Mouse (Mus musculus) gastrocnemius, postnatal 25 days (tissue): ENCODE measurements around the gene Aldh4a1. TPM values are rescaled to one million over a fixed set of nuclear protein-coding genes. Genes with fewer than 3 reads are reported as not detected.
A peak's percentile ranks its signal among the peaks of the same experiment; 100 is the strongest.

Source experiments
- DNase-seq: peaks from one replicate; pipeline ENCODE4 v3.0.0; 2022
- total RNA-seq, 2 experiments: library from RNA; stranded (reverse); gene quantifications; 1 replicate in 1 of 2; 2 replicates in 1 of 2; pipeline ENCODE4 v1.2.3; 2021

Aldh4a1 gene
- total RNA-seq, 2 experiments from 2014 or later: 62.2 to 72.0 TPM

DNA sequence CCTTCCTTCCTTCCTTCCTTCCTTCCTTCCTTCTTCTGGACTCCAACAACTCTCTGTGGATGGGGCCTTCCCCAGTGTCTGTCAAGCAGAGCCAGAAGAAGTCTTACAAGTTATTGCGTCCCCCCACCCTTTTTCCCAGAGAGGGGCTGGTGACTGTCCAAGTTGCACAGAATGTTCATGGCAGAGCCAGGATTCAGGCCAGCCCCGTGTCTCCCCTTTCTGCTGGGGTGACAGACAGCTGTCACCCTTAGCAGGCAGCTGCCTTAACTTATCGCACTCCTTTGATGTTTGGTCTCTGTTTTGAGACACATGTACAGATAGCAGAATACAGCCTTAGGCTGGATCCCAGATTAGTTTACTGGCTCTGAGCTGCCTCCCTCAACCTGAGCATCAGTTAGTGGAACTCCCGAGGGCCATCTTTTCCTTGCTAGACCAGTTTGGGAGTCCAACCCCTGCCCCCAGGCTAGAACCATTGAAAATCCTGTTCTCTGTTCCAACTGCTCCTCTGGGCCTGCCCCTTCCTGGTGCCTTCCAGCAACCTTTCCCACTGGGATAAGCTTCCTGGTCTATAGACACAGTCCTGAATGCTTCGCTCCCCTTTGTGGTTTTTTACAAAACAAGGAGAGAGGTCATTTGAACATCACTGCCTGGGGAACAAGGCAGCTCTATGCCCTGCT lies 33.2 kb upstream of the Aldh4a1 start:
- DNase-seq: no peak

- DNase-seq: no peak
Observed at GRCm38 (mm10) chr4:139590446-139590845, 32.2 kb upstream of the Aldh4a1 start.

DNA sequence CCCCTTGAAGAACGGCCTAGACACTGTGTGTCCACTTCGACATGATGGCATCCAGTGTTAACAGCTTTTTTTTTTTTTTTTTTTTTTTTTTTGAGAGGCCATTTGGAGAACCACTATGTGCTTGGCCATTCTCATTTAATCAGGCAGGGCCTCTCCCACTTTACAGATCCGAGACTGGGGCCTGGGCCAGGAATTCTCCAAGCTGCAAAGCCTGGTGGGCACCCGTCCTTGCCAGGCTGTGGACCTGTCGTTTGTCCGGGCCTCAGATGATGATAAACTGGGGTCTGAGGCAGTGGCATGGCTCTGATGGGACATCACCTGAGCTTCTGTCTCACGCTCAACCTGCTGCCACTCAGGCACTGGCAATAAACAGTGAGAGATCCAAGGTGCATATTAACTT lies 29.8 kb upstream of the Aldh4a1 start:
- DNase-seq: no peak

DNA sequence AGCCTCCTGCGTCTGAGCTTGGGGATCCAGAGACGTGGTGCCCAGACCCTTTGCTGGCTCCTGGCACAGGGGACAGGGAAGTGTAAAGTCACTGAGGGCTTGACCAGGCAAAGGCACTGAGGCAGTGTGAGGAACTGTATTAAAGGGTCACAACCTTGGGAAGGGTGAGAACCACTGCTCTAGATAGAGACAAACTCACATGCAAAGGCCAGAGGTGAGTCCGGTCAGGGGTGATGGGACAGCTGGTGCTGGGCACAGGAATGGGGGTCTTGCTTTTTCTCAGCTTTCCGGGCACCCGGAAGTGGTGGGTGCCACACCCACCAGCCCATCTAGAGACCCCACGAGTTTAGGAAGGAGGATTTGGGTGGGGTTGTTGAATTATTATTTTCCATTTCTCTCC lies 29.3 kb upstream of the Aldh4a1 start:
- DNase-seq: no peak

DNA sequence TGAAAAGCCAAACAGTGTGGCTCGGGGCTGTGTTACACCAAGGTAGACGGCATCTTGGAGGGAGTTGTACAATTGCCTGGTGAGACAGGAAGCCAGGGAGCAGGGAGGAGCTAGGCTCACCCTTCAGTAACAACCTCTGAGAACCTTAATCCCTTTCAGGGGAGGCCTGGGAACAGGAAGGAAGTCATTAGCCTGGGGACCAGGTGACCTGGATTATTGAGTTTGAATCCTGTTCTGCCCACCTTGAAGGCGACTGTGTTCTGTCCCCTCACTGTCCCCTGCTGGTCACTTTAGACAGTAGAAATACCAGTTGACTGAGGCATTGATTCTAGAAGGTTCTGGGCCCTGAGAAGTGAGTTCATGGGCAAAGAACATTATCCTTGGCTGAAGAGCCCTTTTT lies 28.6 kb upstream of the Aldh4a1 start:
- DNase-seq: no peak

DNA sequence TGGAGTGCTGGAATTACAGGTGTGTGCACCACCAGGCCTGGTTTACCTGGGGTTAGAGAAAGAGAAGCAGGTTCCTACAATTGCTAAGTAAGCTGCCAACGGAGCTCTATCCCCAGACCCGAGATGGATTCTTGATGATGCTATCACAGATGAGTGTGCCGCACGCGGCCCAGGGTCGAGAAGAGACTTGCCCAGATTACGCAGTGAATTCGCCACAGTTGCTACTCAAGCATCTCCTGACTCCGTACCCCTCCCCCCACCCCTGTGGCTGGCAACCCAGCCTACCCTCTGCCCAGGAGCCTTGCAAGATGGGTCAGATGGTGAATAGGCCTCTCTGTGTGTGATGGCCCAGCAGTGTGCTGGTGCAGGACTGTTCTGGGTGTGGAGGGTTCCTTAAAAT lies 26.0 kb upstream of the Aldh4a1 start:
- no peak for DNase-seq

DNA sequence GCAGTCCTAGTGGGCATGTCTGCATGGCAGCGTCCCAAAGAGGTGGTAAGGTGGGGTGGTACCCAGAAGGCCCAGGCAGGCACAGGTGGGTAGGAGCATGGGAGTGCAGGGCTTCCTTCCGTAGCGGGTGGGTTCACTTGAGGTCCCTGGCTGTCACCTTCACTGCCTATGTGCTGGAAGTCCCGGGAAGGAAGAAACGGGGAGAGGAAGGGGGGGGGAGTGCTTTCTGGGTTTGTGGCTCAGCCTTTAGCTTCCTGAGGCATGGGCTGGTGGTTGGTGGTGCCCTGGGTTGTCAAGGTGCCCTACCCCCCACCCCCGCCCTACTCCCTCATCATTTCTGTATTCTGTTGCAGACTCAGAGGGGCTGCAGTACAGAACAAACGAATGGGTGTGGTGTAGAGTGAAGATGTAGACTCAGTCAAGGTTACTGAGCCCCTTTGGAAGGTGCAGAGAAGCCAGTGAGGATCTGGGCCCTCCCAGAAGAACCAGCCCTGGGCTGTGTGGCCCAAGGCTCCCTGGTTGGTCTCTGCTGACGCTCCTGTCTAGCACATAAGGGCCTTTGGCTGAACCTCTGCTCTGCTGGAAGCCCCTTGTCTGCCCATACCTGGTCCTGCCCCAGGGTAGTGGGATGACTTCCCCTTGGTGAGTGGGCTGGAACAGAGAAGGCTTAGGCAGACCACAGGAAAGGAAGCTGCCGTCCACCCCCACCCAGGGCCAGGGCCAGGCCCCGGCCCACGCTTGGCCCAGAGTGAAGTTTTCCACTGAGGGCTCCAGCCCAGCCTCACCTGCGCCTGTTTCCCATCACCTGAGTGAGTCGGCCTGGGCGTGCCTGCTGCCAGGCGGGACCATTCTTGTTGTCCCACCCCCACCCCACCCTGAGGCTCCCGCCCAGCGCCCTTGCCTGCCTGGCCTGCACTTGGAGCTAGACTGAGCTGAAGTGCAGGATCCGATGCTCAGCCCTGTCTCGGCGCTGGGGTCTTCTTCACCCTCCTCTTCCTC lies 25.1 kb upstream of the Aldh4a1 start:
- DNase-seq: no peak

- DNase-seq: no peak
Observed at GRCm38 (mm10) chr4:139598356-139598755, 24.3 kb upstream of the Aldh4a1 start.

DNA sequence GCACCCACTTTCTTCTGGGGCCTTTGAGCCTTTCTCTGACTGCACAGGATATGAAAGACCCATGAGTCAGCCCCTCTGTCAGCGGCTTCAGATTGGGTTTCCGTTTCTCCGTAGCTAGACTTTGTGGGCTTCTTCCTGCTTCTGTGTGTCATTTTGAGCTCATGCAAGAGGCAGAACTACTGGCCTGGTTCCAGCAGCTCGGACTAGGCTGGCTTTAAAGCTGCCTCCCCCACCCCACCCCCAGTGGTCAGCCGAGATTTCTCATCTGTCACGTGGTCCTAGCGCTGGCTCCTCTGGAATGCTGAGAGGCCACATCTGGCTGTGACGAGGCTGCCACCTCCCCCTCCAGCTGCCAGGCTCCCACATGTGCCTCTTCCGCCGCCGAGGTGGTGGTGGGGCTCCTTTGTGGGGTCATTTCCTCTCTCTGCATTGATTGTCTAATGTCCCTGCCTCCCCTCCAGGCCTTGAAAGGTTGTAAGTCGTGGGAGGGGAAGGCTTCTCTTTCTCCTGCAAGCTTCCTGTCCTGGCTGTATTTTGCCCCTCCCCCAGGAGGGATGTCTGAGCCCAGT lies 23.6 kb upstream of the Aldh4a1 start:
- peak; percentile 81 for DNase-seq

DNA sequence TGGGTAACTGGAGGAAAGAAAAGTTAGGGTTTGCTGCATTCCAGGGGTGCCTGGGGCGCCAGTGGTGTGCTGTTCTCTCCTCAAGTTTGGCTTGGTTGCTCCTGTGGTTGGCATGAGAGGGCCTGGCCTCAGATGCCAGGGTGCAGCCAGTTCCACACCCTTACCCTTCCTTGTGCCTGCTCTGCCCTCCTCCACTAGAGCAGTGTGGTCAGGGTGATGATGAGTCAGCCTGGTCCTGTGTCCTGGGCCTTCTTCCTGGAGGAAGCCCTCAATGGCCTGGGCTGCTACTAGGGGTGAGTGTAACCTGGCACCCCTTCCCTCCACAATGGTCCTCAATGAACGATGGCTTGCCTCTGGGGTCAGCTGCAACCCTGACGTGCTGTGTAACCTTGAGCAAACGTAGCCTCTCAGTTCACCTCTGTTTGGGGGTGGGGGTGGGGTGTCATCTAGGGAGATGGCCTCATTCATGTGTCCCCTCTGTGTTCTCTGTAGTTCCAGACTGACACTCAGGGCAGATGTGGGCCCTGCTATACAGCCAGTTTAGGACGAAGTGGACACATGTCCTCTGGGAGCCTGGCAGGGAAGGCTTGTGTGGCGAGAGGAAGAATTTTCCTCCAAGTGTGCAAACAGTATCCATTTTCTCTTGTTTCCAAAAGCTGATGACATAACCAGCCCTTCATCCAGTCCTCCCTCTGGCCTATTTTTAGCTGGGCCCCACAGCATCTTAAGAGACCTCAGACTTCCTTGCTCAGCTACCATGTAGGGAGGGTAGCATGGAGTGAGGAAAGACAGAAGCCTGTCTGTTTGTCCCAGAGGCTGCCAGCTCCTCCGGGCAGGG lies 20.9 kb upstream of the Aldh4a1 start:
- no peak for DNase-seq

- DNase-seq: no peak
Observed at GRCm38 (mm10) chr4:139602357-139603244, 20.1 kb upstream of the Aldh4a1 start, which contains the start of gene Gm21969. Gm21969 (plus strand) TSS chr4:139603186.

- DNase-seq: no peak
Observed at GRCm38 (mm10) chr4:139605216-139605615, 17.4 kb upstream of the Aldh4a1 start.

DNA sequence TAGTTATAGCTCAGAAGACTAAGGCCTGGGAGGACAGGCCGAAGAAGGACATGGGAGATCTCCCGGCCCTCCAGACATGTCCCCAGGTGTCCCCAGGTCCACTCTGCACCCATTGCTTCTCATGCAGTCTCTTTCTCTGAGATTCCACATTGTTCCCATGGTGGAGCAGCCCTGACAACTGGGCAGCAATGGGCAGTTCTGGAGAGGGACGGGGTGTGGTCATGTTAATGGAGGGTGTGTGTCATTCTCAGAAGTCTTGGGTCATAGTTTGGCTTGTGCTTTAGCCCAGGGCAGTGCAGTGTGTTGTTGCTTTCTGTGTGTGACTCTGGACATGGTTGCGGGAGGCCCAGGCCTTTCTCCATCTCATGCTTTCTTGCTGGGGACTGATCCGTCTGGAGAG lies 15.9 kb upstream of the Aldh4a1 start:
- DNase-seq: no peak

GRCm38 (mm10) chr4:139608975-139609374 lies 13.7 kb upstream of the Aldh4a1 start:
- no peak for DNase-seq

GRCm38 (mm10) chr4:139610954-139611353 lies 11.7 kb upstream of the Aldh4a1 start:
- no peak for DNase-seq

GRCm38 (mm10) chr4:139611542-139611953 lies 11.1 kb upstream of the Aldh4a1 start:
- DNase-seq: peak; percentile 77

DNA sequence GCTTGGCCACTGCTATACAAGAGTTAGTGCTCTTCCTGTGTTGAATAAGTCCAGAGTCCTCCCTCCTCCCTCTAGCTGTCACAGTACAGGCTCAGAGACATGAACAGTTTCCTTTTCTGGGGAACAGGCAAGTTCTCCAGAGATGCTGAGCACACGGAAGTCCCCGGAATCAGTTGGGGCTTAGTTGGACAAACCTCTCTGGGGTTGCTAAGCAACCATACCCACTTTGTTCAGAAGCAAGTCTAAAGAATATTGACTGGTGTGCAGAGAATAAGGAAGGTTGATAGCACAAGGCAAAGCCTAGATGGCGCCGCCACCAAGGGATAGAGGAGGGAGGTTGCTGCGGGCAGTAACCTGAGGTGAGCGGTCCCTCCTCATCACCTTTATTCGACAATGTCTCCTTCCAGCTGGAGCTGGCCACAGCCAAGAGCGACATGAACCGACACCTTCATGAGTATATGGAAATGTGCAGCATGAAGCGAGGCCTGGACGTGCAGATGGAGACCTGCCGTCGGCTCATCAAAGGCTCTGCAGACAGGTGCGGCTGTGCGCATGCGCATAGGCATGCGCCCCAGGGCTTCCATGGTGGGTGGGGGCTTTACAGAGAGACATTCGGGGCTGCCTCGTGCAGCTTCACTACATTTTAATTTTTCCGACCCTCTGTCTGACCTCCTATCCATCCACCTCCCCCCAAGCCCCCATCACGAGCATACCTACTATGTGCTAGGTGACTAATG lies 8.0 kb upstream of the Aldh4a1 start:
- no peak for DNase-seq

GRCm38 (mm10) chr4:139616276-139617000 lies 6.2 kb upstream of the Aldh4a1 start:
- DNase-seq: no peak

- no peak for DNase-seq
Observed at GRCm38 (mm10) chr4:139617001-139617364, 5.7 kb upstream of the Aldh4a1 start.

GRCm38 (mm10) chr4:139619765-139620164 lies 2.9 kb upstream of the Aldh4a1 start:
- no peak for DNase-seq
